Mouse (Mus musculus) stomach, postnatal 0 days (tissue): ENCODE results near the gene Man2b1.
"Not testable (repeated sequence)": the region's sequence is repeated elsewhere in the genome, so short reads cannot be mapped to it uniquely, and the experiment has no call there.

Source experiments
- CTCF ChIP-seq: IDR thresholded peaks from 2 replicates; pipeline ENCODE4 v1.5.1; 2016; ENCODE audit warnings: antibody characterized with exemption, low read depth, mild to moderate bottlenecking, moderate library complexity
- EP300 ChIP-seq: optimal IDR thresholded peaks from 2 replicates; pipeline ENCODE3; 2016; ENCODE audit warnings: antibody characterized with exemption

- not testable (repeated sequence) for TF ChIP-seq CTCF, EP300
Measured at GRCm38 (mm10) chr8:85135690-85136089, 52.6 kb downstream of the Man2b1 start.
